Mouse (Mus musculus): ENCODE measurements around the gene Apol8.

DNA sequence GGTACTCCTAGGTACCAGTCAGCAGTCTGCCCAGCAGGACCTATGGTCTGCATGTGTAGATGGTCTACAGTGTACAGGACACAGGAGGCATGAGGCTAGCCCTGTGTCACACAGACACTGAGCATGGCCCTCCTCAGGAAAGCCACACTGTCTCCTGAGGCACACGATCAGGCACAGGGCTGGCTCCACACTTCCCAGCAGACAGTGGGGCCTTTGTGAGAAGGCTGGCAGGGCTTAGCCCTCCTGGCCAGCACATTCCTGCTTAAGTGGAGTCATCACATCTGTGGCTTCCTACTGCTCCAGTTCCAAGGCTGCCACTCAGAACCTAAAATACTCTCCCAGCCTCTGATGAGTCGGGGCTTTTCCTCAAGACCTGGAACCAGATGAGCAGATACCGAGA is 46.9 kb upstream of the Apol8 start:
- TF ChIP-seq CTCF (IDR thresholded peaks at IDR 0.05; ENCODE audit: extremely low read depth, insufficient read depth, low read length) (no peak), POLR2A (IDR thresholded peaks at IDR 0.05; ENCODE audit: extremely low read depth, insufficient read depth, low read length) (no peak)
